Mouse (Mus musculus): ENCODE data around the gene Drc3. TPM values are rescaled to one million over a fixed set of nuclear protein-coding genes. Genes with fewer than 3 reads are reported as not detected.

Gene Drc3
- total RNA-seq, 2 experiments from 2014 or later: 10.4 to 11.8 TPM

Other genes starting within 250 kb of the Drc3 start
- gene Rai1, start 248.3 kb upstream of the Drc3 start, total RNA-seq (2021): 10 to 100 TPM; 74.0 to 76.1 TPM
- 10 to 100 TPM; 66.2 to 68.2 TPM for gene Srebf1, start 130.7 kb upstream of the Drc3 start, total RNA-seq (2021)
- gene Tom1l2, start 424 bp upstream of the Drc3 start, total RNA-seq (2021): 100 to 1,000 TPM; 218 to 221 TPM
- gene Gid4, start 63.8 kb downstream of the Drc3 start, total RNA-seq (2021): 10 to 100 TPM; 49.4 TPM
- gene Atpaf2, start 65.1 kb downstream of the Drc3 start, total RNA-seq (2021): 10 to 100 TPM; 26.9 to 32.1 TPM
- 10 to 100 TPM; 69.8 to 70.2 TPM for gene Drg2, start 101.3 kb downstream of the Drc3 start, total RNA-seq (2021)
- under 1 TPM; 0.05 to 0.12 TPM for gene Myo15, start 116.0 kb downstream of the Drc3 start, total RNA-seq (2021)
- gene Alkbh5, start 183.1 kb downstream of the Drc3 start, total RNA-seq (2021): 10 to 100 TPM; 61.0 to 62.5 TPM

All from left cerebral cortex, adult 18-20 months (tissue).